Mouse (Mus musculus): ENCODE measurements around the gene Zfhx2. TPM values are rescaled to one million over a fixed set of nuclear protein-coding genes. Genes with fewer than 3 reads are reported as not detected.
"Not testable (repeated sequence)": the region's sequence is repeated elsewhere in the genome, so short reads cannot be mapped to it uniquely, and the experiment has no call there.

Gene Zfhx2
- polyA plus RNA-seq, 3 experiments from 2014 or later: 4.1 to 4.9 (median 4.2) TPM

DNA sequence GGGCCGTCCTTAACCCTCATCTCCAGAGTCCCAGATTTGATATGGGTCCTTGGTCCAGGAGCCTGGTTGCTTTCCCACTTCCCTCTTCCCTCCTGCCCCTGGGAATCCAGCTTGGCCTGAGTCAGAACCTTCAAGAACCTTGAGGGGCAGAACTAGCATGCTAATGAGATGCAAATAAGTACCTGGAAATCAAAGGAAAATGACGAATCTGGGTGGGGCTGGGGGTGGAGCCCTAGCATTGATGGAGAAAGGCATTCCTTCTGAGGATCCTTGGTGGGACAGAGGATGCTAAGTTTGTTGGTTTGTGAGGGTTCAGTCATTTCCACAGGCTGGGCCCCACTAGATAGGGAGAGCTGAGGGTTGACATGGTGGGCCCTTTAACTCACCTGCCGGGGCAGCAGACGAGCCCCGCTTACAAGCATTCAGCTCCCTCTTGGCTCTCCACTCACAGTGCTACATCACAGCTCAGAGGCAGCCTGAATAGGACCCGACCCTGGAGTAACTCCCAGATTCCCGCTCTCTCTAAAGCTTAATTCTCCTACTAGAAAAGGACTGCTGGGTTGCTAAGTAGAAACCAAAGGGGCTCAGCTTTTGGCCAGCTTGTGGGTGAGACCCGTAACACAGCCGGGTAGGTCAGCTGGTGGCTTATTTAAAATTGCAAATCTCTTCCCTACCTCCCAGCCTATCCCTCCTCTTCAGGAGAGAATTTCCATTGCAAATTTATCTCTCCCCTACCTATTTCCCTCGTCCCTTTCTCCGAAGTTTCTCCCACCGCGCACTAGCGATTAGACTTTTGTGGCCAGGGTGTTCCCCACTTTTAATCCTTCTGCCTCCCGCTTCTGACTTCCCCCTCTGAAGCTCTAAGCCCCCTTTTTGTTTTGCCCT, 14.4 kb downstream of the Zfhx2 start:
- ATAC-seq: no peak

DNA sequence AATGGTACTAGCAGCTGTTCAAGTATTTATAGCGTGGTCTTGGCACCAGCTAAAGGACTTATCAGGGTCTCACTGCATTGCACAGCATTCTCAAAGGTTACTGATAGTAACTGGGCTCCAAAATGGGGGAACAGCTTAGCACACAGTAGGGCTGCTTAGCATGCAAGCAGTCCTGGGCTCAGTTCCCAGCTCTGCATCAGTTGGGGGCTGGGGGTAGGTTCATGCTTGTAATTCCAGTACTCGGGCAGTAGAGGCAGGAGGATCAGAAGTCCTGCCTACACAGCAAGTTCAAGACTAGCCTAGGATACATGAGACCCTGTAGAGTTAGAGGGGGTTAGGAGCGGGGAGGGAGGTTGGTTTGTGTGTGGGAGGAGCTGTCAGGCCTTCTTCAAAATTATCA, 15.2 kb downstream of the Zfhx2 start:
- ATAC-seq: no peak

DNA sequence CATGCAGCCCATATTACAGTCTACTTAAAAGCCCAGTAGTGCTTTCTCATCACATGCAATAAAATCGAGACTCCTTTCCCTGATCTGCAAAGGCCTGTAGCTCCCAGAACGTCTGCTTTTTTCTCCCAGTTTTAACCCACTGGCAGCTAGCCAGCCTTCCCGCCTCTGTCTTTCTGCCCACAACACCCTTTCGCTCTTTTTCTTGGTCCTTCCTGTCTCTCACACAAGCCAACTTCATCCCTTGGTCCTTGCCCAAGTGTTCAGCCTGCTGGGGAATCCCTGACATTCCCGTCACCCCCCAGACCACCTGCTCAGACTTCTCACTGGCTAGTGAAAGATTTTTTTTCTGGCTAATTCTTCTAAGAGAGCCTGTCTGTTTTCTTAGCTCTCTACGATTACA, 15.9 kb downstream of the Zfhx2 start:
- ATAC-seq: no peak

DNA sequence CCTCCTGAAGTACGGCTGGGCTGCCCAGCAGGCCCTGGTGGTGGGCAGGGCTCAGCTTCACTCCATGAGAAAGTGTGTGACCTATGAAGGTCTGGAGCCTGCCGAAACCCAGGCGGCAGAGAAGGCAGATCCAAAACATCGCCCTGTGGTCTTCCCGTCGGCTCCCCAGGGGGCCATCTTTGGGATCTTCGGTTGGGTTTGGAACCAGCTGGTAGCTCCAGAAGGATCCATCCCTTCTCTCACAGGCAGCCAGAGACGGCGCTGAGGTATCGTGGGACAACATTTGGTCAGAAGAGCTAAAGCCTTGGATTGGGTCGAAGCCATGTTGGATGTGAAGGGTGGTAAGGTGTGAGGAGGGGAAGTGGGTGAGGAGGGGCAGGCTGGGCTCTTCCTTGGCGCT, 17.7 kb downstream of the Zfhx2 start:
- no peak for ATAC-seq

DNA sequence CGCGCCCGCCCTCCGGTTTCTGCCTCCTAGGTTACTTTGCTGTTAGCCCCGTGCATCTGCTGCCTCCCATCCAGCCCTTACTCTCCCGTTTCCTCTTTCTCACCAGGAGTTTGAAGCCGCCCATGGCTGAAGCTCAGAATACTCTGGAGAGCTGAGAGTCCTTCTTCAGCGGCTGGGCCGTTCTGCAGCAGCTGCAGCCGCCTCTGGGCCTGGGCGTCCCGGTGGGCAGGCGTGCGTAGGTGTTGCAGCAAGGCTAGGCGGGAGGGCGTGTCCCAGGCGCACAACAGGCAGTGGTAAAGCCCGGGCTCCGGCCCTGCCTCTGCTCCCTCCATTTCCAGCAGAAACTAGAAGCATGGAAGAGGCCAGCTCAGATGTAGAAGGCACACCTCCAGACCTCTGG, 20.4 kb downstream of the Zfhx2 start:
- ATAC-seq: no peak

DNA sequence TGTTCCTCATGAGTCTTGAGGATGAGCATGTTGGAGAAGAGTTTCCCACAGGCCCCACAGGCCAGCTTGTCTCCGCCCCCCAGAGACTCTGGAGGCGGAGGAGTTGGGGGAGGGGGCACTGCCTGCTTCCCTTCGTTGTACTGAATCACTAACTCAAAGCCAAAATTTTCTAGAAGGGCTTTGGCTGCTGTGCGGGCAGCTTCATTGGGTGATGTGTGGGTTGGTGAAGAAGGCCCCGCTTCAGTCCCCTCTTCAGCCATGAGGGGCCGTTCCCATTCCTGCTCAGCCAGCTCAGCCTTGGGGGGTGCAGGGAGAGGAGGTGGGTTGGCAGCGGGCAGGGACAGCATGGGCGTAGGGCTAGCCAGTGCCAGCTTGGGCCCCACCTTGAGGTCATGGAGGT, 26.1 kb downstream of the Zfhx2 start:
- ATAC-seq: no peak

DNA sequence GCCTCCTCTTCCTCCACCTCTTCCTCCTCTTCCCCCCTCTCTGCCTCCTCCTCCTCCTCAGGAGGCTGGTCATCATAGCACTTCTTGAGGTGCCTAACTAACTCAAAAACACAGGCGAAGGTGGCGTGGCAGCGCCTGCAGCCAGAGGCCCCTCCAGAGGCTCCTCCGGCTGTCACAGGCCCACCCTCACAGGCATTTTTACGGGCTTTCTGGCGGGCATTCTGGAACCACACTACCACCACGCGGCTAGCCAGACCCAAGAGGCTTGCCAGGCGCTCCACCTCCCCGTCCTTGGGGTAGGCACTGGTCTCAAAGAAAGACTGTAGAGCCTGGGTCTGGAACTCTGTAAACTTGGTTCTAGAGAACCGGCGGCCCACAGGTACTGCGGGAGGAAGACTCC, 26.7 kb downstream of the Zfhx2 start:
- ATAC-seq: no peak

DNA sequence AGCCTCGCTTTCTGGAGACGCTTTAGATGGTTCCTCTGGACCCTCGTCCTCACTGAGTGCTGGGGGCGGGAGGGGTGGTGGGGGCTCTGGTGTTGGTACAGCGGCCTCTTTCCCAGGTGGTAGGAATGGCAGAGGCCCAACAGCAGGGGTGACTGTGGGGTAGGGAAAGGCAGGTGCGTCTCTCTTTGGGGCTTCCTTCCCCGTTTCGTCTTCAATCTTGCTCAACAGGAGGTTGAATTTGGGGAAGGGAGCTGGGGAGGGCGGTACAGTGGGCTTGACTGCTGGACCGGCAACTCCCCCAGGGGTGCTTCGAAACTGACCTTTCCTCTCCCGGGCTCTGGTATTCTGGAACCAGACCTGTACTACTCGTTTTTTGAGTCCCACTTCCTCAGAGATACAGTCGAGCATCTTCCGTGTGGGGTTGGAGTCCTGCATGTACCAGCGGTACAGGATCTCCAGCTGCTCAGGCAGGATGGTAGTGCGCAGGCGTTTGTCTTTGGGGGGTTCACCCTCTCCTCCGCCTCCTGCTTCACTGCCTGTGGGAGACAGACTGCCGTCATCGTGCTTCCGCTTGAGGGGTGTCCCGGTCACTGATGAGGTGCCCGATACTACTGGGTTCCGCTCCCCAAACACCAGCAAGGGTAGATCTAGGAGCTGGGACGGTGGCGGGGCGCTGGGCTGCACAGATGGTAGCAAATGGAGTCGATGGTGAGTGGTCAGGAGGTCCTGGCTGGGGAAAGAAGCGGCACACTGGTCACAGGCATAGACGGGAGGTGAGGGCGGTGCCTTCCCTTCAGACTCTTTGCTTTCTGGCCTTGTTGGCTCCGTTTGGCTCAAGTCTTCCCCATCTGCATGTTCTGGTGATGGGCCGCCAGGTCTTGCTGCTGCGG, 27.4 kb downstream of the Zfhx2 start:
- ATAC-seq: no peak

DNA sequence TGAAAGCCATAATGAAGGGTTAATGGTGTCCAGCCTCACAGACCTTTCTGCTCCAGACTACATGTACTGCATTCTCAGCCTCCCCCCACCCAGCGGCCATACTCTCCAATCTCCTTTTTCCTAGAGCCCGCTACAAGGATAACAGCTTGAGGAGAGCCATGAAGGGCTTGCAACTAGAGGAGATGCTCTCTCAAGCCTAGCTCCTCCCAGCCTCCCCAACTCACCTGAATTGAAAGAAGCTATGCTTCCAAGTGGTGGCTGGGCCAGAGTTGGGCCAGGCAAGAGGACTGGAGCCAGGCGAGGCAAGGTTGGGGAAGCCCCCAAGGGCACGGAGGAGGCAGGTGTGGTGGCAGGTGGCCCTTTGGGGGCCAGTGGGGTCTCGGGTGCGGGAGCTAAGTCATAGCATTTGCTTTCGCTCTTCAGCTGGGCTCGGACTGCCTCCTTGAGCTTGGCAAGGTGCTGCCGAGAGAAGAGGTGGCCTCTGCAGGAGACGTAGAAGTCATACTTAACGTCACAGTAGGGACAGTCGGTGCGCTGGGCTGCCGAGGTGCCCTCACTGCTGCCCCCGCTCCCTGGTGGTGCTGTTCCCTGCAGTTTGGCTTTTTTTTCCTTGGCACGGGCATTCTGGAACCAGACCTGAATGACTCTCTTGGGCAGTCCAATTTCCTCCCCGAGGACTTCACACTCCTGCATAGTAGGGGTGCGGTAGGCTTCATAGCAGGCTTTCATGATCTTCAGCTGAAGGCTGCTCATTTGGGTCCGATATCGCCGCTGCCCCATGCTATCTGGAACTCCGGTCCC, 28.3 kb downstream of the Zfhx2 start:
- no peak for ATAC-seq

DNA sequence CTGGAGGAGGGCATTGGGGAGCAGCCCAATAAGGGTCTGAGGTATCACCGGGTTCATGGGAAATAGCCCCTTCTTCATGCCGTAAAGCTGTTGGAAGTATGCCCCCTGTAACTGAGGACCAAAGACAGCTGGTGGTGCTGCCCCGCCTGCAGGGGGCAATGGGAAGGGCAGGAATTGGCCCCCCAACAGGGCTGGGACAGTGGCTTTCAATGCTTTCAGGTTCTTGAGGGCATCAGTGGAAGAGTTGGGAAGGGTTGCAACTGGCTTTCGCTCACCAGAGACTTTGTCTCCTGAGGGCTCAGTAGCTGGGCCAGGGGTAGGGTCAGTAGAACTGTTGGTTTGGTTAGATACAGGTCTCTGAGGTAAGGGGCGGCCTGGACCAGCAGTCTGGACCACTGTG, 29.0 kb downstream of the Zfhx2 start:
- no peak for ATAC-seq

DNA sequence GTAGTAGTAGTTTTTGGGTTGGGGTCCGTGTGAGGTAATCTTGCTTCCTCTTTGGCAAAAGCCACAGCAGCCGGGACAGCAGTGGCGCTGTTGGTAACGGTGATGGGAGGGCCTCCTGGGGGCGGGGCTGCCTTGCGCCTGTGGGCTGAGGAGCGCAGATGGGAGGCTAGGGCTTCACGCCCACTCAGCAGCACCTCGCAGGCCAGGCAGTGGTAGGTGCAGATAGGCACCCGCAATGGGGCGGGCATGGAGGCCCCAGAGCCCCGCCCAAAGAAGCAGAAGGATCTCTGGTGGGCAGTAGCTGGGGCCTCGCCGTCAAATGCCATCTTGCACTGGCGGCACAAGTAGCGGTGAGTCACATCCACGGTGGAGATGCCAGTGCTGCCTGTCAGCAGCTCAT, 29.5 kb downstream of the Zfhx2 start:
- peak; percentile 46 for ATAC-seq

DNA sequence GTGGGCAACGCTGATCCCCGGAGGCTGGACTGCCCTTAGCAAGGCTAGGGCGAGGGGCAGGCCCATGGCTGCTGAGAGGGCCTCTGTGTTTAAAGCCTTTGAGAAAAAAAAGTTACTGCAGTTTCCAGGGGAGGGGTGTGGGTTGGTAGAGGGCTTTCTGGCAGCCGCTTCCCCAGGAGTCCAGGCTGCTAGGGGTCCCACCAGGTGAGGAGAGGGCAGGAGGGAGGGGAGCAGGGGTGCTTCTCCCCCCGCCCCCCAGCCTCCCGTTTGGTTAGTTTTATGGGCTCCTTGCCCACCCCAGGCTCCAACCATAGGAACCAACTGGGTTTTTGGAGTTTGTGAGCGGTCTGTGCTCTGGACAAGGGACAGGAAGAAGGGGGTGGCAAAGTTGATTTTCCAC, 30.3 kb downstream of the Zfhx2 start:
- ATAC-seq: no peak

DNA sequence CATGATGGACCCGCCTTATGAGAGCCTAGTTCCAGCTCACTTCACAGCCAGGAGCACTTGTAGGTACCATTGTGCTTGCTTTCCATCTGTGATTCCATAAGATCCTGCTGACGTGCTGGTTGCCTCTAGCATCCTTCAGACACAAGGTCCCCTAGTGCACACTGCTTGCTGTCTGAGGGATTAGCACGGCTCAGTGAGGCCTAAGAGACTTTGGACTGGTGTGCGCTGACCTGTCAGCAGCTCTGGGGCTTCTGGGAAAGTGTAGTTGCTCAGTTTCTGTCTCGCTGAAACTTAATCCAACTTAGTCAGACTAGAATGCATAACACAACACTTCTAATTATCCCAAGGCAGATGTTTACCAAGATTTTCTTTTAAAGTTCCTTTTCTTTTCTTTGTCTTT, 32.2 kb downstream of the Zfhx2 start:
- no peak for ATAC-seq

DNA sequence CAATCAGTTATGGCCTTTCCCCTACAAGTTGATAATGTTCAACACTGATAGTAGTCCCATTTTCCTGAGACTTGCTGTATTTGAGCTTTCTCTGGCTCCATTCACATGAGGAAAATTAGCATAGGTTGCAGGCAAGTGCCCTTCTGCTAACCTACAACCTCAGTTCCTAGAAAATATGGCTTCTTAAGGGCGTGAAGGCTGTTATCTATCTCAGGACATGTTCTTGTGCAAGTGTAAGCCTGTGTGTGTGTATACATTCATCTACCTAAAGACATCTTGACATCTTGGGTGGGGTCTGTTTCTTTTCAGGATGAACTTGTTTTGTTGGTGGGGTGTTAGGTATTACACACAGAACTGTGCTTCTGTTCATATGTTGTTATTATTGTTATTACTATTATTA, 33.1 kb downstream of the Zfhx2 start:
- ATAC-seq: no peak

DNA sequence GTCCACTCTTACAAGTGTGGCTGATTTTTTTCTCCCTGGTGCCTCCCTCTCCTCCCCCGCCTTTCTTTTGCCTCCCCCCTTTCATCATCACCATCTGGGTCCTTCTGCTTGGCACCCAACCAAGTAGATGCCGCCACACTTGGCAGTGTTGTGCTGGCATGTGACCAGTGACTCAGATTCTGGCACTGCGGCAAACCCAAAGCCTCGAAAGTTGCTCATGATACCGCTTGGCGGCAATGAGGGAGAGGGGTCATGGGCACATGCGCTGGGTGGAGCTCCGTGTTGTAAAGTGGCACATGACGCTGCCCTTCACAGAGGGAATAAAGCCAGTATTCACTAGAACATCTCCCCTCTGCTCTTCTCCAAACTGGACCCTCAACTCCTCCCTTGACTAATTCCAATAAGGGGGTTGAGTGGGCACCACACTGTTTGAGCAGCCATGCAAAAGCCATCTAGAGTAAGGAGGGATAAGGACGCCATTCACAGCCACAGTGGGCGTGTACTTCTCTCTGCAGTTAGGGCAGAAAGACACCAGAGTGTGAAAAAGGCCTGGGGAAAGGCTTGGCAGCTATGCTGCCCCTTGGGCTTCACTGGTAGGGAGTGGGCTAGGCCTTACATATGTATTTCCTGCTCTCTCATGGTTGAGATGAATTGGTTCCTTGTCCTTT, 36.8 kb downstream of the Zfhx2 start:
- no peak for ATAC-seq

DNA sequence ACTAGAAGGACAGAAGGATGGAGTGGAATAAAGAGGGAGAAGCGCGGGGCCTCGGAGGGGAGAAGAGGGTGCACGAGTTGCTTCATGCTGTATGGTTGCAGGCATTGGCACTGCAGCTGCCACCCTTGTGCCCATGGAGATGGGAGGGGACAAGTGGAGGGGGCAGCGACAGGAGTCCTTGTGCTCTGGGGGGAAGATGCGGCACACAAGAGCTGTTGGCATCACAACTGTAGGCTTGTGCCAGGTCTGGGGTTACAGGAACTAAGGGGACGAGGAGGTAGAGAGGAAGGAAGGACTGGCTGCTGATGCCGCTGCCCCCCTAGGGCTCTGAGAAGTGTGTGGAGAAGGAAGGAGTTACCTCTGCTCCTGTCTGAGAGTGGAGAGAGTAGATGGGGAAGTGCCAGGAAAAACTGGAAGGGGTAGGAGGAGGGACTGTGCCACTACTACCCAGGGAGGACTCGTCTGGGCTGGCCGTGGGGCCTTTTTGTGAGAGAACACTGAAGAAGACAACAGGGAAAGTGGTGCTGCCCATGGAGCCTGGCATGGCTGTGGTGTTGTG, 37.9 kb downstream of the Zfhx2 start:
- no peak for ATAC-seq

DNA sequence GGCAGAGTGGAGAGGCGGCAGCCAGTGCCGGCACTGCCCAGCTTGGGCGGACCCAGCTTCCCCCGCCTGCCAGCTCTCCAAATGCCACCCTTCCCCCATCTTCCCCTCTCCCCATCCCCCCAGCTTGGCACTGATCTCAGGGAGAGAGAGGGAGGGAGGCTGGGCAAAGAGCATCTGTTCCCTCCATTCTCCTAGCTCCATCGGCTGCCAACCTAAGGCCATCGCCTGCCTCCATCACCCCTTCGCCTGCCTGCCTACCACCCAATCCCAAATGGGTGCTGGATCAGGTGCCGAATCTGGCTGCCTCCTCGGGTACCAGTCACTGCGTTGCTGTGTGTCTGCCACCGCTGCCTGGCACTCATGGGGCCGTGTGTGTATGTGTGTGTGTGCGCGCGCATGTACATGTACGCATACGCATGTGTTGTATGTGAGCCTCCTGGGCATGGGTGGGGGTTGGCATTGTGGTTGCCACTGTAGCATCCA, 38.4 kb downstream of the Zfhx2 start:
- no peak for ATAC-seq

DNA sequence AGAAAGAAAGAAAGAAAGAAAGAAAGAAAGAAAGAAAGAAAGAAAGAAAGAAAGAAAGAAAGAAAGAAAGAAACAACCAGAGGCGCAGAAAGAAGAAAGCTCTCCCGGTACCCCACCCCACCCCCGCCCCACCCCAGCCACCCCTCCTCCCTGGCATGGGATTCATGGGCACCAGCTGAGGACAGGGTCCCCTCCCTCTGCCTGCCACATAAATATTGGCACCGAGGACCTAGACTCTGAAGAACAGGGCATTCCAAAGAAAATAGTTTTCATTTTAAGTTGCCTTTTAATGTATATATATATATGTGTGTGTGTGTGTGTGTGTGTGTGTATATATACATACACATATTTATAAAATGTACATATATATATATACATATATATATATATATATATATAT, 39.1 kb downstream of the Zfhx2 start:
- no peak for ATAC-seq

DNA sequence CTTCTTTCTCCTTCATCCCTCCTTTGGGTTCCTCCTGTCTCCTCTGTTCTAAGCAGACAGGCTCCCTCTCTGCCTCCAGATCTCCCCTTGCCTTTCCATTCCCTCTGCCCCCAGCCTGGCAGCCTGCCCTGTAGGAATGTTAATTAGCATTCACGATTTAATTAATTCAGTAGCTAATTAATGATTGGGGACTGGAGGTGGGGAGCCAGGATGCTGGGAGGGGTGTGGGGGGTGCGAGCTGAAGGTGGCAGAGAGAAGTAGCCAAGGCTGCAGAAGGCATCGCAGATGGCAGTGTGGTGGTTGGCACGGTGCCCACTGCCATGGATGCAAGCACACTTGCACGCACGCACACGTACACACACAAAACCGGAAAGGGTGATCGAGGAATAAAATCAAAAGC, 39.6 kb downstream of the Zfhx2 start:
- ATAC-seq: no peak

DNA sequence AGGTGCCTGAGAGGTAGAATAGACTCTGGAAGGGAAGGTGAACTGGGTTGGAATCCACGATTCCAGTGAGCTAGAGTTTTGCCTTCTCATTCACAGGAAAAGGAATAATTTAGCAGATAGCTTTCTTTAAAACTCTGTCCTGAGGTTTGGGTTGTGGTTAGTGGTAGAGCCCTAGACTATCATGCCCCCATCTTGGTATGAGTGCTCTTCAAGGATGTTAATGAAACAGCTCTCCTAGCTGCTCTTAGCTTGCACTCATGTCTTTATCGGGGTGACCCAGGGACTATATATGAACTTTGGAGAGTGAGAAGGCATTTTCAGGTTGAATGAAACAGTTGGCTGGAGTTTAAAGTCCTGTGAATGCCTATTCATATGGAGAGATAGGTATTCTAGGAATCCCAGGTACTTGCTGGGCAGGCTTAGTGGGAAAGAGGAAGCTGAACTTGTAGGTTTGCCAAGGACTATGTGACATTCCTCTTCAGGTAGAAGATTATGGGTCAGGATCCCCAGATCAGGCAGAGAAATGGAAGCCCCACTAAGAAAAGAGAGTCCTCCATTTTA, 44.1 kb downstream of the Zfhx2 start:
- ATAC-seq: no peak

DNA sequence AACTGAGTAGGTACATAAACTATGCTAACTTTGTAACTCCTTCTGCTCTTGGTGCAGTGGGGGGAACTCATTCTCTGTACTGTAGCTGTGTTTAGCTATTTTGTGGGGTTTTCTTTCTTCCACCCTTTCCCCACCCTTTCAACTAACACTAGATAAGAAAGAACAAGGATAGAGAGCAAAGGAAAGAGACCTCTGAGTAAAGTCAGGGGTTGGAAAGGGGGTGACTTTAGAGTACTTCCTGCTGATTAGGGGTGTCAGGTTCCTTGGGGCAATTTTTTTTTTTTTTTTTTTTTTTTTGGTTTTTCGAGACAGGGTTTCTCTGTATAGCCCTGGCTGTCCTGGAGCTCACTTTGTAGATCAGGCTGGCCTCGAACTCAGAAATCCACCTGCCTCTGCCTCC, 48.4 kb downstream of the Zfhx2 start:
- ATAC-seq: not testable (repeated sequence)
